Mouse (Mus musculus) liver, embryonic 15.5 days (tissue): Measurements from ENCODE around the gene Cuedc2. TPM values are rescaled to one million over a fixed set of nuclear protein-coding genes. Genes with fewer than 3 reads are reported as not detected.

Source experiments
- ATAC-seq: fragments of 200-750 bp; cut with Nextera tagmentation; 2 replicates; pipeline ENCODE4 v1.8.0; 2017; ENCODE audit warnings: moderate number of reproducible peaks, mild to moderate bottlenecking, moderate library complexity; ENCODE audit not compliant: insufficient read depth
- H3K27ac ChIP-seq: fragments of 300-500 bp; sonication (generic); replicated peaks from 2 replicates; pipeline ENCODE4 v1.5.1; 2015; ENCODE audit warnings: mild to moderate bottlenecking, inconsistent platforms
- H3K27me3 ChIP-seq: fragments of 300-500 bp; sonication (generic); 2 replicates; pipeline ENCODE4 v1.6.1; 2015; ENCODE audit warnings: mild to moderate bottlenecking, inconsistent platforms
- H3K36me3 ChIP-seq: fragments of 300-500 bp; sonication (generic); replicated peaks from 2 replicates; pipeline ENCODE4 v1.6.1; 2015; ENCODE audit warnings: moderate library complexity, mild to moderate bottlenecking, inconsistent platforms
- H3K4me1 ChIP-seq: fragments of 300-500 bp; sonication (generic); replicated peaks from 2 replicates; pipeline ENCODE4 v1.6.1; 2015; ENCODE audit warnings: inconsistent platforms
- H3K4me2 ChIP-seq: fragments of 300-500 bp; sonication (generic); 2 replicates; pipeline ENCODE4 v1.6.1; 2015; ENCODE audit warnings: moderate library complexity, mild to moderate bottlenecking, inconsistent platforms
- H3K4me3 ChIP-seq: fragments of 300-500 bp; sonication (generic); replicated peaks from 2 replicates; pipeline ENCODE4 v1.5.1; 2015; ENCODE audit warnings: mild to moderate bottlenecking, inconsistent platforms
- H3K9ac ChIP-seq: fragments of 300-500 bp; sonication (generic); 2 replicates; pipeline ENCODE4 v1.6.1; 2015; ENCODE audit warnings: moderate library complexity, mild to moderate bottlenecking, inconsistent platforms
- H3K9me3 ChIP-seq: fragments of 300-500 bp; sonication (generic); replicated peaks from 2 replicates; pipeline ENCODE4 v1.6.1; 2016; ENCODE audit warnings: inconsistent platforms
- WGBS: fragments of 180-500 bp; shearing (Covaris S2); methylation state at CpG from one replicate; pipeline ENCODE4 v1.1.7; 2015; ENCODE audit warnings: mixed read lengths; ENCODE audit not compliant: insufficient replicate concordance; 5-methylcytosine and 5-hydroxymethylcytosine counted together
- microRNA counts: library from miRNA; unstranded; fragments of <30 nt; microRNA quantifications from one replicate; lab custom pipeline; 2016
- microRNA-seq: library from miRNA; unstranded; fragments of <30 nt; microRNA quantifications from one replicate; pipeline ENCODE4, GENCODE M21; 2016
- polyA plus RNA-seq: library from polyadenylated mRNA; unstranded; fragments of >200 nt; fragmentation: Nextera tagmentation; extraction: Ambion mirVana; gene quantifications from 2 replicates; pipeline ENCODE4 v1.2.1, GENCODE M21; 2015

Gene Cuedc2
- polyA plus RNA-seq, 1 experiment from 2014 or later = 73.0 TPM

DNA sequence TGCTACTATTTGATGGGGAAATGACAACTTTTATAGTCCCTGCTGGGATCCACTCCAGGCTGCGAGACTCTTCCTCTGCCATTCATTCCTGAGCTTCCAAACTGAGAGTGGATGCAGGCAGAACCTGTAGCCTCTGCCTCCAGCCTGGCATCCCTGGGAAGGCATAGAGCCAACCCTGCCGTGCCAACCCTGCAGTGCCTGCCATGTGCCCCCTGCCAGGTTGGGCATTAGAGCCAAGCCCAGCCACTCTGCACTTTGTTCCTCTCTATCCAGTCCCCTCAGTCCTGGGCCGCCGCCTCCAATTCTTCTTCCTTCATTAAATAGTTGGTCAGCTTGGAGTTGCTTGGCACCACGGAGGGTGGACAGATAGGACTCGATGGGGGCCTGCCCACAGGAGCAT is 52.5 kb downstream of the Cuedc2 start:
- Histone ChIP-seq H3K9ac (no peak overlapping the region), H3K9me3 (no peaks in the 10 kb centered on the region), H3K4me3 (no peak overlapping the region), H3K27me3 (no peaks in the 10 kb centered on the region), H3K36me3 (peaks cover 53% of the 10 kb centered on the region), H3K4me1 (no peaks in the 10 kb centered on the region), H3K27ac (no peak overlapping the region), H3K4me2 (no peak overlapping the region)
- ATAC-seq = no peak
- WGBS = 81% methylated on average over 6 of the region's 6 CpGs

DNA sequence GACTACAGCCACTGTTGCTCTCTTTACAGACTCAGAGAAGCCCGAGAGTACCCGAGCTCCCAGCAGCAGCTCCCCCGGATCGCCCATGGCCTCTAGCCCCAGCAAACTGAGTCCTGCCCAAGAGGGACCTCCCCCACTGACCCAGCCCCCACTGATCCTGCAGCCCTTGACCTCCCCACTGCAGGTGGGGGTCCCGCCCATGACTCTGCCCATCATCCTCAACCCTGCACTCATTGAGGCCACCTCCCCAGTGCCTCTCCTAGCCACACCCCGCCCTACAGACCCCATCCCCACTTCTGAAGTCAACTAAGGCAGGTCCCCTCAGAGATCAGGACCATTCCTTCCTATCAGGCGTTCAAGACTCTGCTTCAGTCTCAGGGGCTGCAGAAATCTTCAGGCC is 52.9 kb downstream of the Cuedc2 start:
- ATAC-seq = no peak
- Histone ChIP-seq H3K4me2 (no peak overlapping the region), H3K4me1 (no peaks in the 10 kb centered on the region), H3K4me3 (no peak overlapping the region), H3K9ac (no peak overlapping the region), H3K27me3 (no peaks in the 10 kb centered on the region), H3K9me3 (no peaks in the 10 kb centered on the region), H3K27ac (no peak overlapping the region), H3K36me3 (peaks cover 57% of the 10 kb centered on the region)
- WGBS = 68% methylated on average over 7 of the region's 7 CpGs

DNA sequence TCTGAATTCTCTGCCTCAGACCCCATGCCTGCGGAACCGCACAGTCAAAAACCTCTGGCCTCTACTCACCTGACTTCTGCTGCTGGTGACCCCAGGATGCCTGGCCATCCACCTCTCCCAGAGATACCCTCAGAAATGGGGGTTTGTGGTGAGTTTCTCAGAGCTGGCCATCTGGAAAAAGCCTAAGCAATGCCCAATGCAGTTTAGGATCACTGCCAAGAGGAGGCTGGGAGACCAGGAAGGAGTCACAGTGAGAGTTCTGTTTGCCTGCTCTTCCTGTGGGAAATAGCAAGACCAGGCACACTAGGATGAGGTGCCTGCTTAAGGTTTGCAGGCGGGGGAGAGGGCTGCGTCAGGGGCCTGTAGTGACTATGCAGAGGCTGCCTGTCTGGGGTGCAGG is 53.8 kb downstream of the Cuedc2 start:
- H3K4me3 ChIP-seq = no peak overlapping the region
- no peak overlapping the region for H3K4me2 ChIP-seq
- H3K27me3 ChIP-seq = no peaks in the 10 kb centered on the region
- H3K4me1 ChIP-seq = no peaks in the 10 kb centered on the region
- H3K36me3 ChIP-seq = peaks cover 66% of the 10 kb centered on the region
- WGBS = 87% methylated on average over 4 of the region's 4 CpGs
- no peaks in the 10 kb centered on the region for H3K9me3 ChIP-seq
- no peak for ATAC-seq
- H3K27ac ChIP-seq = no peak overlapping the region
- H3K9ac ChIP-seq = no peak overlapping the region

DNA sequence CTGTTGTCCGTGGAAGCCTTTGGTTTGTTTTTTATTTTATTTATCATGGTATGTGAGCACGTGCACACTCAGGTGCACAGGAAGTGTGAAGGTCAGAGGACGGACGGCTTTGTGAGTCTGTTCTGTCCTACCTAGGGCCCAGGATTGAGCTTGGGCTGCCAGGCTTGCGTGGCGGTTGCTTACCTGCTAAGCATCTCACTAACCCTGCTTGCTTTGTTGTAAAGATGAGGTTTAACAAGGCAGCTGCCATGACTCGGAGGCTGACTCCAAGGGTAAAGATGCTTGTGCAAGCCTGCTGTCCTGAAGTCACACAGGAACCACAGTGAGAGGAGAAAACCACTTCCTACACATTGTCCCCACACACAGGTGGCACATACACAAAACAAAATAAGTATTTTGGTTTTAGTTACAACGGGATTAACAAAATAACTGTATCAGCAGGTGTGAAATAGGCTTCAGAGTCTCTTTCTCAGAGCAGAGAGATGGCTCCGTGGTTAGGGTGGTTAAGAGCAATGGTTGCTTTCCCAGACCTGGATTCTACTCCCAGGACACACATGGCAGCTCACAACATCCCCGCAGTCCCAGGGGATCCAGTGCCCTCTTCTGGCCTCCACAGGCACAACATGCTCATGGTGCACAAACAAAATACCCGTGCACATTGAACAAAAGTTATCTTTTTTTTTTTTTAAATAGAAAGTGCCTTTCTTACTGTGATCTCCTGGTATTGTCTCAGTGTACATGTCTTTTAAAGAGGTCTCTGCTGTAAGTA is 56.2 kb downstream of the Cuedc2 start:
- H3K9me3 ChIP-seq = no peaks in the 10 kb centered on the region
- no peak overlapping the region for H3K4me2 ChIP-seq
- no peak overlapping the region for H3K9ac ChIP-seq
- no peak overlapping the region for H3K27ac ChIP-seq
- H3K4me1 ChIP-seq = no peaks in the 10 kb centered on the region
- ATAC-seq = no peak
- no peak overlapping the region for H3K4me3 ChIP-seq
- H3K27me3 ChIP-seq = no peaks in the 10 kb centered on the region
- WGBS = 87% methylated on average over 11 of the region's 11 CpGs
- peaks cover 71% of the 10 kb centered on the region for H3K36me3 ChIP-seq

MicroRNA genes within 50 kb of the gene (microRNA counts, 519-probe panel; counts per million panel counts)
- 2,910 counts per million, percentile 58 among the panel's probes with 10 or more counts for microRNA mmu-miR-146b (lab: Ali Mortazavi, UCI)

Small RNAs within 50 kb of the gene (microRNA-seq; reads per million reads assigned to microRNA genes)
- gene Mir146b = not detected

Other genes starting within 250 kb of the Cuedc2 start
- 0.13 TPM in 1 of 2 replicates, not detected in the other for gene Elovl3, start 206.8 kb downstream of the Cuedc2 start, polyA plus RNA-seq
- gene Pitx3, start 190.4 kb downstream of the Cuedc2 start, polyA plus RNA-seq = 0.28 and 0.30 TPM in 2 replicates
- 18.3 and 20.8 TPM in 2 replicates for gene Gbf1, start 186.2 kb downstream of the Cuedc2 start, polyA plus RNA-seq
- gene Nfkb2, start 34.4 kb downstream of the Cuedc2 start, polyA plus RNA-seq = 4.0 and 4.2 TPM in 2 replicates
- 5.0 and 5.7 TPM in 2 replicates for gene Psd, start 11.5 kb downstream of the Cuedc2 start, polyA plus RNA-seq
- gene Fbxl15, start 10.5 kb downstream of the Cuedc2 start, polyA plus RNA-seq = 12.2 and 12.4 TPM in 2 replicates
- gene Mfsd13a, start 2.4 kb upstream of the Cuedc2 start, polyA plus RNA-seq = 12.5 and 14.8 TPM in 2 replicates
- gene 2310034G01Rik, start 11.6 kb upstream of the Cuedc2 start, polyA plus RNA-seq = 0.22 and 0.46 TPM in 2 replicates
- gene Actr1a, start 57.0 kb upstream of the Cuedc2 start, polyA plus RNA-seq = 49.4 and 53.3 TPM in 2 replicates
- gene Sufu, start 58.2 kb upstream of the Cuedc2 start, polyA plus RNA-seq = 5.4 and 5.8 TPM in 2 replicates
- 8.8 and 10.9 TPM in 2 replicates for gene Trim8, start 163.0 kb upstream of the Cuedc2 start, polyA plus RNA-seq
- gene Arl3, start 234.5 kb upstream of the Cuedc2 start, polyA plus RNA-seq = 22.9 and 25.4 TPM in 2 replicates
- 28.6 and 33.4 TPM in 2 replicates for gene Sfxn2, start 234.7 kb upstream of the Cuedc2 start, polyA plus RNA-seq